Mouse (Mus musculus): Measurements from ENCODE around the gene Faap100.
A peak's percentile ranks its signal among the peaks of the same experiment; 100 is the strongest.

Faap100 gene

DNA sequence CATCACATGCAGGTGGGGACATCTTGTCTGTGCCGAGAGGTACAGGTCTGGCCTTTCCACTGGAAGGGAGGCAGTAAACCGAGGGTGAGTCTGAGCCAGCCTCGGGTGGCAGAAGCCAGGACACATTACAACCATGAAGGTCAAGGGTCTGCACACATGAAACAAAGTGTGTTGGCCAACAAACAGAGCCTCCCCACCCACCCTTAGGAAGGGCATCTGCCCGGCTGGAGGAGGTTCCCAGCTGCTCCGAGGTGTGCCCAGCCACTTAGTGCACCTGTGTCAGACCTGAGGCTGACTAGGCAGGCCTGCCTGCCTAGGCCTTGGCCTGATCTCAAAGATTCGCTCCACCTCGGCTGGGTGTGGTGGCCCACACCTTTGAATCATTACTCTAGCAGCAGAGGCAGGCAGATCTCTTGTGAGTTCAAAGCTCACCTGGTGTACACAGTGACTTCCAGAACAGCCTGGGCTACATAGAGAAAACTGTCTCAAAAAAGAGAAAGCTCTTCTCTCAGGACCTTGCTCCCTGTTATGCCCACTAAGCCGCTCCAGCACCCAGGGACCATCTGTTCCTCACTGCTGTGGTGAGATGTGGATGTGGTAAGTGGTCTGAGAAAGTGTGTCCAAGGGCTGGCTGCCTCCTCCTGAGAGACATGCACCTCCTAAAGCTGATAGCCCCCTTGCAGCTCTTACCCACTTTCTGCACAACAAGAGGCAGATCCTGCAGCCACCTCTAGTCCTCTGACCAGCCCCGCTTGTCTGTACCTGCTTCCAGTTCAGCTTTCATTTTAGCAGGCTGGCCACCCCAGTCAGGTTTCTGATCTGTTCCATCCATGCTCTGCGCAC lies 27.1 kb downstream of the Faap100 start:
- peak; percentile 15 to 45 for DNase-seq

DNA sequence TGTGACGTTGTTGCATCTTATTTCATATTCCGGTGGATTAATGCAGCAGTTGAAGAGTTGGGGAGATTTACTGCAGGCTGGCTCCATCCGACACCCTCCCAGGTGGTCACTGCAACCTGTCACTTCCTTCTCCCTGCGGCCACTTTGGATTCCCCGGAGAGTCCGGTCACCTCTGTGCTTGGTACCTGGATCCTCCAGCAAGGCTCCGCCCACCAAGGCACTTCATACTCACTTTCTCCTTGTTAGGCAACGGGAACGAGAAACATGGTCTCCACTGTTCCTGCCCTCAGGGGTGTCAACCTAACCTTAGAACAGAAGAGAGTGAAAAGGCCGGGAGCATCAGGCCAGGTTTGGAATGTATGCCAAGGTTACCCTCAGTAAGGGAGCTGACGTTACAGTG lies 27.9 kb downstream of the Faap100 start:
- peak; percentile 72 to 77 for DNase-seq

- DNase-seq: peak; percentile 94 to 97
Measured at GRCm38 (mm10) chr11:120349986-120350702, 28.4 kb downstream of the Faap100 start.

GRCm38 (mm10) chr11:120349371-120349985 lies 29.1 kb downstream of the Faap100 start:
- no peak for DNase-seq

DNA sequence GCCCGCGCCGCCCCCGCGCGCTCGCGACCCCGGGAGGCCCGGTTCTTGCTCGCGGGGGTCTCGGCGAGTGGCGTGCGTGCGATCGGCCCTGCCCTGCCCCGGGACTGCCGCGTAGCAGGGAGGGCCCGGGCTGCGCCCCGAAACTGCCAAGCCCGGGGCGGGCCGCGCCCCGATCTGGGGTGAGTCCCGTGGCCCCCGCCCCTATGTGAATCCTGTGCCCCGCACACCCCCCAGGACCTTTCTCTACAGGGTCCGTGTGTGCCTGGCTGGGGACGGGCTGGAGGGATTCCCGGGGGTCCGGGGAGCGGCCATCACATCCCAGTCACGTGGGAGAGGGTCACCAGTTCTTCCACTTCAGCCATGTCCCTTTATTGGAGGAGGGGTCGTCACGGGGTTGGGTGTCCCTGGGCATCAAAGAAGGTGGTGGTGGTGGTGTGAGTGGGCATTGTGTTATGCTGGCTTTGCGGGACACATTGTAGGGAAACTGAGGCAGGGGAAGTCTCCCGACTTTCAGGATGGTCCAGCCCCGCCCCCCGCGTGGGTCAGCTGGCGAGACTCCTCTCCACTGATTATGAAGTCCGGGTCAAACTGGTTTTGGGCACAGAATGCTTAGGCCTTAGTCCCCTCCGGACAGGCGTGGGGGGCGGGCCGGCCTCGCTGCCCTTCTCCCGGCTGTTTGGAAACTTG lies 29.7 kb downstream of the Faap100 start:
- DNase-seq: peak; percentile 75

DNA sequence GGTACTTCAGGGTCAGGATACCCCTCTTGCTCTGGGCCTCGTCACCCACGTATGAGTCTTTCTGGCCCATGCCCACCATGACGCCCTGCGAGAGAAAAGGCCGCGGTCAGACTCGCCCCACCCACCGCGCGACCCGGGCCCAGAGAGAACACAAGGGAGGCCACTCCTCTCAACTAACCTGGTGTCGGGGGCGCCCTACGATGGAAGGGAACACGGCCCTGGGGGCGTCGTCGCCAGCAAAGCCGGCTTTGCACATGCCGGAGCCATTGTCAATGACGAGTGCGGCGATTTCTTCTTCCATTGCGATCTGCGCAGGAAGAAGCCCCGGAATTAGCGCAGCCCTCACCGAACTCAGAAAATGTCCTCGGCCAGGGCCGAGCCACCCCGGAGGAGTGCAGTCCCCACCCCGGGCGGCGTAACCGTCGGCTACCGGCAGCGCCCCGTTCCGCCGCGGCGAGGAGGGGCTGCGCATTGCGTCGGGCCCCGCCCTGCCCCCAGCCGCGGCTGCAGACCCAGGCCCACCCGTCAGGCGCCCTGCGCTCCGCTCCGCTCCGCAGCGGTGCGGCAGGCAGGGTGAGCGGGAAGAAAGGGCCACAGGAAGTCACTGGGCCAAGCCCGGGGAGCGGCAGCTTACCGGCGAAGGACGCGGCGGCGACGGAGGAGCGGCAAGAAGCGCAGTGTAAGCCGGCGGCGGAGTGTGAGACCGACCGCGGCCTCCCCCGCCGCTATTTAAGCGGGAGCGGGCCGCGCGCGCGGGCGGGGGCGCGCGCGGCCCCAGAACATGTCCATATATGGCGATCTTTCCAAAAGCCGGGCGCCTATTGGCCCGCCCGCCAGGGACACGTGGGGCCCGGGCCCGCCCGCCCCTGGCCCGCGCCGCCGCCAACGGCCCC lies 30.5 kb downstream of the Faap100 start, which contains the start of gene Actg1:
TSS of gene Actg1 (minus strand) at position 752 of the 893 bp plus-strand sequence.
- peak; percentile 91 to 95 for DNase-seq

DNA sequence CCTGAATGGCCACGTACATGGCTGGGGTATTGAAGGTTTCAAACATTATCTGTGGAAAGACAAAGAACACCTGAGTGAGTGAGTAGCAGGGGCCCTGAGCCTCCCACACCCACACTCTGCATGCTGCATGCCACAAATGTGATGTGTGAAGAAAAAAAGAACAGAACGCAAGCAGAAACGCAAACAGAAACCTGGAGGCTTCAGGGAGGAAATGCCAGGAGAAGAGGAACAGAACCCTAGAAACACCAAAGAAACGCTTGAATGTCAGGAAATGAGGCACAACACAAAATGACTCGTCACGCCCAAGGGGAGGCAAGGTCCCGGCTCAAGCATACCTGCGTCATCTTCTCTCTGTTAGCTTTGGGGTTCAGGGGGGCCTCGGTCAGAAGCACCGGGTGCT lies 31.3 kb downstream of the Faap100 start:
- DNase-seq: peak; percentile 26 to 44

GRCm38 (mm10) chr11:120346383-120347034 lies 32.1 kb downstream of the Faap100 start:
- peak; percentile 18 for DNase-seq

- DNase-seq: peak; percentile 24 to 34
Measured at GRCm38 (mm10) chr11:120345067-120345681, 33.4 kb downstream of the Faap100 start.

DNA sequence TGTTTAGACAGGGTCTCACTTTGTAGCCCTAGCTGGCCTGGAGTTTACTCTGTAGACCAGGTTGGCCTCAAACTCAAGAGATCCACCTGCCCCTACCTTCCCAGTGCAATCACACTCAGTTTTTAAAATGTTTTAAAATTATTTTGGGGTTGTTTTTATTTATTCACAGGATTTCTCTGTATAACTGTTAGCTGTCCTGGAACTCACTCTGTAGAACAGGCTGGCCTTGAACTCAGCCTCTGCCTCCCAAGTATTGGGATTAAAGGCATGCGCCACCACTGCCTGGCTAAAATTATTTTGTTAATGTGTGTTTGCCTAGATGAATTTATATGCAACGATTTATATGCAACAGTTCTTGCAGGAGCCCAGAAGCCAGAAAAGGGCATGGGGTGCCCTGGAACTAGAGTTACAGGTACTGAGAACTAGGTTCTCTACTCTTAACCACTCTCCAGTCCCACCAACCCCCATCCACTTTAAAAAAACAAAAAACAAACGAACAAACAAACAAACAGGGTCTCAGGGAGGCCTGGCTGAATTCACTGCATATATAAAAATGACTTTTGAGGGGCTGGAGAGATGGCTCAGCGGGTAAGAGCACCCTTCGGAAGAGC lies 34.1 kb downstream of the Faap100 start:
- peak; percentile 6 to 21 for DNase-seq

- peak; percentile 23 to 25 for DNase-seq
Measured at GRCm38 (mm10) chr11:120343519-120344309, 34.9 kb downstream of the Faap100 start.

DNA sequence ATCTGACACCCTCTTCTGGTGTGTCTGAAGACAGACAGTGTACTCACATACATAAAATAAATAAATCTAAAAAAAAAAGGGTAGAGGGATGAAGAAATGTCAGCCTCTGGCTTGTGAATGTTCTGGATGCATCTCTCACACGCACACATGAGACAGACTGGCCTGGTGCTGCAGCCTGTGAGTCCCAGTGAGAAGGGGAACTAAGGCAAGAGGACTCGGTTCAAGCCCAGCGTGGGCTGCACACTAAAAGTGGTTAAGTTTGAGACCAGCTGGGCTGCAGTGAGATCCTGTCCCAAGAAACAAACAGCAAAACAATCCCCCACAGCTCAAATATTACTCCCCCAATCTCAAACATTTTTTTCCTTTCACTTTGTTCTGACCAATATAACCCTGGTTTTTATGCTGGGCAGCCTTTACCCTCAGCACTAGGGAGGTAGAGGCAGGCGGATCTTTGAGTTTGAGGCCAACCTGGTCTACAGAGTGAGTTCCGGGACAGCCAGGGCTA lies 35.9 kb downstream of the Faap100 start:
- DNase-seq: peak in 1 of 2 experiments; percentile 14

GRCm38 (mm10) chr11:120341661-120342060 lies 36.9 kb downstream of the Faap100 start:
- peak in 1 of 2 experiments; percentile 11 for DNase-seq

DNA sequence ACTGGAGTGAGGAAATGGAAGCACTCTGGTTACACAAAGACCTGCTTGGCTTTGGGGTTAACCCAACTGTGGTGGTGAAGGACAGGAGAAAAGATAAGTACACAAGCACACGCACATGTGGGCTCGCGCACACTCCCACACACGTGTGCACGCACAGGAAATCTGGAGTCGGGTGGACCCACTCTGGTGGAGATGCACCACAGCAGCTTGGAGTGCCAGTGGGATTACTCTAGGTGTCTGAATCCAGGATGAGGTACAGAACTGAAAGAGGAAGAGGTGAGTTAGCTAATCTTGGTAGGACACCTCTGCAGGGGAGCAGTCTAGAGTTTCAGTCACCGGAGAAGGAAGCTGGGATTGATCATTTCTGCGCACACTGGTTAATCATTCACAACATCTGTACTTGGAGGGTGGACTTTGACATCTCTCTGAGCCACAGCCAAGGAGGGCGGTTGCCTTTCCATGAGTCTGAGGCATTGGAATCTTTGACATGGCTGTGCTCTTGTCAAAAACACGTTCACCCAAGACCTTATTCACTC lies 38.5 kb downstream of the Faap100 start:
- DNase-seq: peak in 1 of 2 experiments; percentile 23

GRCm38 (mm10) chr11:120338786-120339185 lies 39.8 kb downstream of the Faap100 start:
- DNase-seq: peak in 1 of 2 experiments; percentile 6

DNA sequence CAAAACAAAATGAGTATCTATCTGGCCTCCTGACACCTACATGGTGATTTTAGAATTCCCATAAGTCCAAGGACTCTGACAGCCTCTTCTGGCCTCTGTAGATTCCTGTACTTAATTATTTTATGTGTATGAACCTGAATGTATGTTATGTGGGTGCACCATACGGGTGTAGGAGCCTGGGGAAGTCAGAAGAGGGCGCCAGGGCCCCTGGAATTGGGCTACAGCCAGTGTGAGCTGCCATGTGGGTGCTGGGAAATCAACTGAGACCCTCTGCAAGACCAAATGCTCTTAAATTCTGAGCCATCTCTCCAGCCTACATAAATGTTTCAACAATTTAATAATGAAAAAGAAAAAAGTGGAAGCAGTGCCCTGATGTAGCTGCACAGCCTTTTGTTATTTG lies 41.1 kb downstream of the Faap100 start:
- DNase-seq: peak in 1 of 2 experiments; percentile 16

DNA sequence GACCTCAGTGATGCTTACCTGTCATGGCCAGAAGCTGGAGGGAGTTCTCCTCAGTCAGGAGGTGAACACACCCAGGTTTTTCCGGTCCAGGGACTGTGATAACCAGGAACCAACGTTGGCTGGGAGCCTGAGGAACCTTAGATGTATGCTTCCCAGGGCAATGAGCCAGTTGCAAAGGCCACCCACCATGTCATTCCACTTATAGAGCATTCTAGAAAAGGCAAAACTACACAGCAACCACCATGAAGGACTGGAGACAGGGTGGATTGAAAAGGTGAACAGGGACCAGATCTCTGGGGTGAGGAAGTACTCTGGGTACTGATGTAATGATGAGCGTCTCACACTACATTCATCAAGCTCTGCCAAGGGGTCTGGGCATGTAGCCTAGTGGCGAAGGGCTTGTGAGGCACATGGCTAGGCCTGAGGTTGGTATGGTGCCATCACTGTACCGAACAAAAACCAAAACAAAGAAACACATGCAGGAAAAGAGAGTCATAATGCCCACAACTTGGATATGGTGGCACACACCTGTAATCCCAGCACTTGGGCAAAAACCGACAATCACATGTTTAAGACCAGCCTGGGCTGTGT lies 43.0 kb downstream of the Faap100 start:
- peak in 1 of 2 experiments; percentile 15 for DNase-seq

DNA sequence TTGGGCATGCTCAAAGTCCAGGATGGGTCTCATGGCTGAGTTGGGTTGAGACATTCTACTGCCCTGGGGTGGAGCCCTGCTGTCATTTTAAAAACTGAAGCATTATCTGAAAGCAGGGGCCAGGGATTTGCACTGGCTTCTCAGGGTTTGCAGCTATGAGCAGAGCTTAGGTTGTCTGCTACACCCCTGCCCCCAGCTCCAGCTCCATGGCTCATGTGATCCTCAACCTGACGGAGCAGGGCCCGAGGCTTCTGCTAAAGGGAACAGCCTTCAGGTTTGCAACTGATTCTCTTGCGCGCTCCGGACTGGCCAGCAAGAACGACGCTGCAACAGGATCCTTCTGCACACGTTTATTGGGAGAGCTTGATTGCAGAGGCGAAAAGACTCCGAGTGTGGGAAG lies 58.4 kb downstream of the Faap100 start:
- DNase-seq: peak in 1 of 2 experiments; percentile 13

Measured in lung, postnatal 4 days (tissue).